Comparison of ENCODE assay signal across 29 mouse cellular contexts in the genomic region with DNA sequence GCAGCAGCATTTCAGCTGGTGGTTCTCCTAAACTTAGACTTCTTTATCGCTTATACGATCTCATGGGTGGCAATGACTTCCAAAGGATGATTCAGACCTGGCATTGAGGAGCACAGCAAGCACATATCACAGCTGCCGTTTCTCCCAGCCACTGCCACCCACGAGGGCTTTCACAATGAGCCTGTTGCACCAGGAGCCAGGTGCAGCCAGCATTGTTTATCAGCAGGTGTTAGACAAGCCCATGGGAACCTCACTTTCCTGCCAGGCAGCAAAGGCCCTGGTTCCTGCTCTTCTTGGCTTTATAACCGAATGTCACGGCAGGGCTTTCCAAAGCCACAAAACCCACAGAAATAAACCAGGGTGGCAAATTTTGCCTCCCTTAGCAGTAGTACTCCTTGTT.
DNase-seq lines count a peak whose midpoint lies in the region; ATAC-seq and TF ChIP-seq lines count a peak whose summit lies in the region.
"Had no signal": no experiment of that assay in that cellular context is flagged by ENCODE, and none has a peak within 500 bp of the region (broad histone marks: within the 10 kb centered on the region; RNA-seq: fewer than 3 reads in every experiment).

No protein-coding gene starts in this region.

- 75% methylated on average over 6 of the region's 6 CpGs for WGBS in heart, embryonic 10.5 days
- WGBS in midbrain, postnatal 0 days = 75% methylated on average over 6 of the region's 6 CpGs
- 85% methylated on average over 6 of the region's 6 CpGs for WGBS in midbrain, embryonic 13.5 days

- no peak for ATAC-seq in midbrain, postnatal 0 days (ENCODE audit: low FRiP score)
- no peak for ATAC-seq in midbrain, embryonic 13.5 days
- ATAC-seq: CD4-positive, CD25-positive, alpha-beta regulatory T cell, adult 4 months; forebrain, embryonic 16.5 days; lung, postnatal 0 days; midbrain, embryonic 15.5 days had no signal

- H3K4me2 ChIP-seq in midbrain, postnatal 0 days (ENCODE audit: low read depth, low read length, poor library complexity, severe bottlenecking) = no peak overlapping the region
- H3K4me2 ChIP-seq in midbrain, embryonic 13.5 days (replicated peaks) = no peak overlapping the region
- H3K4me2 ChIP-seq: embryonic facial prominence, embryonic 12.5 days; heart, embryonic 12.5 days; hindbrain, embryonic 15.5 days; kidney, embryonic 15.5 days; limb, embryonic 15.5 days; liver, embryonic 13.5 days; midbrain, embryonic 15.5 days; neural tube, embryonic 12.5 days had no signal

- peaks cover 6% of the 10 kb centered on the region; the same call in 1 of the 2 replicates for H3K9me3 ChIP-seq in heart, embryonic 10.5 days
- no peaks in the 10 kb centered on the region; the same call in 1 of the 2 replicates for H3K9me3 ChIP-seq in midbrain, postnatal 0 days (ENCODE audit: low read length)
- H3K9me3 ChIP-seq in midbrain, embryonic 13.5 days = no peaks in the 10 kb centered on the region; the same call in none of the 2 replicates
- H3K9me3 ChIP-seq: hindbrain, embryonic 15.5 days; kidney, embryonic 15.5 days; limb, embryonic 10.5 days; limb, embryonic 15.5 days; liver, embryonic 13.5 days had no signal

- H3K4me3 ChIP-seq in heart, embryonic 10.5 days = no peak overlapping the region
- H3K4me3 ChIP-seq in midbrain, postnatal 0 days (ENCODE audit: low read depth, low read length) = no peak overlapping the region
- H3K4me3 ChIP-seq in midbrain, embryonic 13.5 days (replicated peaks) = no peak overlapping the region
- H3K4me3 ChIP-seq: embryonic facial prominence, embryonic 12.5 days; gastrocnemius, adult 2 months; heart, embryonic 12.5 days; hindbrain, embryonic 15.5 days; kidney, embryonic 15.5 days; layer of hippocampus, adult 2 months; limb, embryonic 10.5 days; limb, embryonic 15.5 days; liver, embryonic 13.5 days; megakaryocyte, embryonic 14.5 days; midbrain, embryonic 15.5 days; neural tube, embryonic 12.5 days had no signal

- peaks cover 30% of the 10 kb centered on the region for H3K27me3 ChIP-seq in heart, embryonic 10.5 days (ENCODE audit: insufficient read depth, poor library complexity, severe bottlenecking)
- no peaks in the 10 kb centered on the region for H3K27me3 ChIP-seq in midbrain, postnatal 0 days (ENCODE audit: insufficient read depth, low read length)
- H3K27me3 ChIP-seq in midbrain, embryonic 13.5 days = no peaks in the 10 kb centered on the region
- H3K27me3 ChIP-seq: embryonic facial prominence, embryonic 12.5 days; hindbrain, embryonic 15.5 days; limb, embryonic 15.5 days; liver, embryonic 13.5 days; megakaryocyte, embryonic 14.5 days; midbrain, embryonic 15.5 days; neural tube, embryonic 12.5 days had no signal

- intact Hi-C loops in heart, postnatal 10 days (cut with DNase I) = no loop called here

- H3K9ac ChIP-seq in midbrain, postnatal 0 days (replicated peaks; ENCODE audit: low read length, poor library complexity, severe bottlenecking) = no peak overlapping the region
- no peak overlapping the region for H3K9ac ChIP-seq in midbrain, embryonic 13.5 days (replicated peaks)
- H3K9ac ChIP-seq: embryonic facial prominence, embryonic 12.5 days; heart, embryonic 12.5 days; hindbrain, embryonic 15.5 days; kidney, embryonic 15.5 days; limb, embryonic 15.5 days; liver, embryonic 13.5 days; midbrain, embryonic 15.5 days; neural tube, embryonic 12.5 days had no signal

- peak; percentile 48 for DNase-seq in heart, embryonic 10.5 days (ENCODE audit: low spot score)
- no peak for DNase-seq in heart, postnatal 10 days
- peak; percentile 33 for DNase-seq in midbrain, postnatal 0 days (ENCODE audit: low spot score)
- DNase-seq in brain, adult 2 months (ENCODE audit: low read depth, low spot score) = peak; percentile 62
- DNase-seq in fat pad, adult 2 months (ENCODE audit: extremely low read depth, low read depth, low spot score) = peak; percentile 98
- no peak for DNase-seq in embryo, embryonic 9.5 days (ENCODE audit: extremely low spot score)
- DNase-seq: adrenal gland, postnatal 25 days; cerebellum, adult 2 months; cerebellum, postnatal 25 days; gastrocnemius, adult 2 months; kidney, adult 18-20 months; kidney, postnatal 25 days; liver, embryonic 13.5 days; right cerebral cortex, adult 18-20 months; thymus, adult 2 months had no signal

- H3K36me3 ChIP-seq in heart, embryonic 10.5 days = no peaks in the 10 kb centered on the region
- no peaks in the 10 kb centered on the region for H3K36me3 ChIP-seq in midbrain, postnatal 0 days (ENCODE audit: insufficient read depth, low read length)
- H3K36me3 ChIP-seq in midbrain, embryonic 13.5 days = no peaks in the 10 kb centered on the region
- H3K36me3 ChIP-seq: embryonic facial prominence, embryonic 12.5 days; heart, embryonic 12.5 days; hindbrain, embryonic 15.5 days; kidney, embryonic 15.5 days; limb, embryonic 10.5 days; limb, embryonic 15.5 days; liver, embryonic 13.5 days; neural tube, embryonic 12.5 days had no signal

- H3K4me1 ChIP-seq in heart, embryonic 10.5 days = no peaks in the 10 kb centered on the region
- no peaks in the 10 kb centered on the region for H3K4me1 ChIP-seq in midbrain, postnatal 0 days (ENCODE audit: insufficient read depth, low read length)
- H3K4me1 ChIP-seq in midbrain, embryonic 13.5 days (replicated peaks) = peaks cover 20% of the 10 kb centered on the region
- H3K4me1 ChIP-seq: hindbrain, embryonic 15.5 days; liver, embryonic 13.5 days; megakaryocyte, embryonic 14.5 days had no signal

- H3K27ac ChIP-seq in heart, embryonic 10.5 days = no peak overlapping the region
- H3K27ac ChIP-seq in midbrain, postnatal 0 days (ENCODE audit: low read depth, low read length) = no peak overlapping the region
- no peak overlapping the region for H3K27ac ChIP-seq in midbrain, embryonic 13.5 days
- H3K27ac ChIP-seq: embryonic facial prominence, embryonic 12.5 days; gastrocnemius, adult 2 months; hindbrain, embryonic 15.5 days; kidney, embryonic 15.5 days; layer of hippocampus, adult 2 months; limb, embryonic 10.5 days; limb, embryonic 15.5 days; liver, embryonic 13.5 days; midbrain, embryonic 15.5 days; neural tube, embryonic 12.5 days had no signal

- no peak for TF ChIP-seq CTCF in midbrain, postnatal 0 days (IDR thresholded peaks at IDR 0.05)

Comparison
In these comparisons a context has a peak if more than half of its experiments do, and no peak if none do; other contexts are left out.
1. DNase-seq: peak in heart, embryonic 10.5 days (single experiment), midbrain, postnatal 0 days (single experiment), brain, adult 2 months (single experiment) and fat pad, adult 2 months (single experiment); none in heart, postnatal 10 days (0 of 2) and embryo, embryonic 9.5 days (single experiment).